Mouse (Mus musculus) liver, embryonic 13.5 days (tissue): ENCODE measurements at regions not wholly inside any gene's neighbourhood (a gene's known extent, or its start where the extent isn't known, plus 50 kb on each side); places are given as distances from the start of the nearest gene placed in this dataset.

ENCODE experiments used
- ATAC-seq: fragments of 200-750 bp; cut with Nextera tagmentation; 2 replicates; pipeline ENCODE4 v1.8.0; 2017; ENCODE audit warnings: low read depth, mild to moderate bottlenecking, moderate number of reproducible peaks, moderate library complexity
- DNase-seq: peaks from one replicate; pipeline ENCODE4 v3.0.0; 2022
- H3K27ac ChIP-seq: fragments of 300-500 bp; sonication (generic); 2 replicates; pipeline ENCODE4 v1.5.1; 2015; ENCODE audit warnings: moderate library complexity, mild to moderate bottlenecking, inconsistent platforms
- H3K27me3 ChIP-seq: fragments of 300-500 bp; sonication (generic); 2 replicates; pipeline ENCODE4 v1.6.1; 2015; ENCODE audit warnings: mild to moderate bottlenecking, inconsistent platforms
- H3K36me3 ChIP-seq: fragments of 300-500 bp; sonication (generic); 2 replicates; pipeline ENCODE4 v1.6.1; 2015; ENCODE audit warnings: mild to moderate bottlenecking, inconsistent platforms
- H3K4me1 ChIP-seq: fragments of 300-500 bp; sonication (generic); replicated peaks from 2 replicates; pipeline ENCODE4 v1.6.1; 2015; ENCODE audit warnings: inconsistent platforms
- H3K4me2 ChIP-seq: fragments of 300-500 bp; sonication (generic); 2 replicates; pipeline ENCODE4 v1.6.1; 2015; ENCODE audit warnings: inconsistent platforms, mild to moderate bottlenecking, moderate library complexity
- H3K4me3 ChIP-seq: fragments of 300-500 bp; sonication (generic); replicated peaks from 2 replicates; pipeline ENCODE4 v1.5.1; 2015; ENCODE audit warnings: mild to moderate bottlenecking, inconsistent platforms
- H3K9ac ChIP-seq: fragments of 300-500 bp; sonication (generic); 2 replicates; pipeline ENCODE4 v1.6.1; 2015; ENCODE audit warnings: mild to moderate bottlenecking, inconsistent platforms
- H3K9me3 ChIP-seq: fragments of 300-500 bp; sonication (generic); replicated peaks from 2 replicates; pipeline ENCODE4 v1.6.1; 2016; ENCODE audit warnings: inconsistent platforms
- WGBS: fragments of 180-500 bp; shearing (Covaris S2); methylation state at CpG from one replicate; pipeline ENCODE4 v1.1.7; 2015; ENCODE audit not compliant: insufficient replicate concordance; 5-methylcytosine and 5-hydroxymethylcytosine counted together

DNA sequence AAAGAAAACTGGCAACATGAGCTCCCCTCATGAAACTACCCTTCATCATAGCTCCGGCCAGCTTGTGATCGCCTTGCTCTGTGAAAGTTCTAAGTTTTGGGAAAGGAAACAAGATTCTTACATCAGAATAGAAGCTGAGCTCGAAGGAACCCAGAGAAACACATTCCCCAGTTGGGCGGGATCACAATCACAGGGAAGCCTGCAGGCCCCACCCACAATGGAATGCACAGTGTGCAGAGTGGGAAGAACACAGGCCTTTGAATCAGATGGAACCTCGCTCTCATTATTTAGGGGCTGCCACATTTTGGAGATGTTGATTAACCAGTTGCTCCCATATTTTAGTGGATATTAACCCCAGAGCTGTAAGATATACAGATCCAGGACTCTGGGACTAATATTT, 234.9 kb downstream of the Sox2 start:
- Histone ChIP-seq H3K9ac (no peak overlapping the region), H3K4me2 (no peak overlapping the region), H3K9me3 (no peaks in the 10 kb centered on the region), H3K4me3 (no peak overlapping the region), H3K36me3 (no peaks in the 10 kb centered on the region), H3K4me1 (no peaks in the 10 kb centered on the region), H3K27me3 (no peaks in the 10 kb centered on the region), H3K27ac (no peak overlapping the region)
- WGBS = 63% methylated on average over 5 of the region's 5 CpGs
- no peak for DNase-seq
- no peak for ATAC-seq

DNA sequence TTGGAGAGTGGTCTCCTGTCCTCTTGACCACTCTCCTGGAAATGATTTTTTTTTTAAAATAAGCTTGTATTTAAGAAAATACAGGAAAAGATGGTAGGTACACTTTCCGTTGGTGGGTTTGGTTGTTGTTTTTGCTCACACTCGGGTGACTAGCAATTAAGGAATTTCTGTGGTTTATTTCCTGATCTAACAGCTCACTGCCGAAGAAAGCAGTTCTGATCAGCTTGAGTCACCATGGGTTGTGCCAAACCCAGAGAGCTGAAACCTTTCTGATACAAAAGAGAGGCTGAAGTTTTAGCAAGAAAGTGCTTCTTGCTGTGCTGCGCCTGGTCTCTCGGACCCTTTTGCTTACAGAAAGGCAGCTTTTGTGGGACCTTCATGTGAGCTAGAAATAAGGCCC, 243.2 kb downstream of the Sox2 start:
- WGBS = 72% methylated on average over 5 of the region's 5 CpGs
- H3K27me3 ChIP-seq = no peaks in the 10 kb centered on the region

DNA sequence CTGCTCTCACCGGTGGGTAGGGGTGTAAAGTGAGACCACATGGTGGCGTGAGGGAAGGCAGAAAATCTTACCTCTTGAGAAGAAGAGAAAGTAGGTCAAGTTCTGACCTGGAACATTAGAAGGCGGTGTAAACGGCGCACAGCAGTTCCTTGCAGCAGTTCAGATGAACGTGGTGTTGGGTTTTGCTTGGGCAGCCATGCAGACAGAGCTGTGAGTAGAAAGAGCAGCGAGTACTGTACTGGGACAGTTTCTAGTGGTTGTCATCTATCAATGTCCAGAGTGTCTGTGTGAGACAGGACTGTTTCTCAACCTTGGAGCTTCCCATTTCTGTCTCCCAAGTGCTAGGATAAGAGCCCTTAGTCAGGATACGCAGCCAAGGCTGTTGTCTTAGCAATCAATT, 252.9 kb downstream of the Sox2 start:
- Histone ChIP-seq H3K4me1 (no peaks in the 10 kb centered on the region), H3K9me3 (no peaks in the 10 kb centered on the region; the same call in 1 of the 2 replicates), H3K9ac (no peak overlapping the region), H3K4me2 (no peak overlapping the region), H3K27me3 (no peaks in the 10 kb centered on the region), H3K4me3 (no peak overlapping the region), H3K36me3 (no peaks in the 10 kb centered on the region), H3K27ac (no peak overlapping the region)
- 60% methylated on average over 8 of the region's 8 CpGs for WGBS
- ATAC-seq (no peak), DNase-seq (no peak)

More for the DNA sequence above, 243.2 kb downstream of the Sox2 start:
- Histone ChIP-seq H3K36me3 (no peaks in the 10 kb centered on the region), H3K27ac (no peak overlapping the region), H3K9me3 (peaks cover 9% of the 10 kb centered on the region; the same call in 1 of the 2 replicates), H3K4me2 (no peak overlapping the region), H3K9ac (no peak overlapping the region), H3K4me3 (no peak overlapping the region), H3K4me1 (no peaks in the 10 kb centered on the region)
- no peak for ATAC-seq
- DNase-seq = no peak

DNA sequence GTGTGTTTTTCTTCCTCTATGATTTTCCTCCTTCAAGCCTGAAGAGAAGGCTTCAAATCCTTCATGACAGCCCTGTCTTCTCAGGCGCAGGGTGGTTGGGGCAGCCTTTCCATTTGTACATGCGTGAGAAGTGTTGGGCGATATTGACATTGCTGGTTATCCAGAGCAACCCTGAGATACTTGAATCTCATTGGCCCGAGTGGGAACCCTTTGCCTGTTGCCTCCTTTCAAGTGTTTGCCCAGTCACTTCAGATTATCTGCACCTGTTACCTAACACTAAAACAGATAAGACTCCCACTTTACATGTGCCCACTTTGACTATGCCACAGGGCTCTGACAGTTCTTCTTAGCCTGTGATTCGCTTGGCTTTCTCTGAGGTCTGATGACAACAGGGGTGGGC, 258.3 kb downstream of the Sox2 start:
- ATAC-seq = no peak
- Histone ChIP-seq H3K4me1 (no peaks in the 10 kb centered on the region), H3K9me3 (no peaks in the 10 kb centered on the region), H3K4me3 (no peak overlapping the region), H3K27me3 (no peaks in the 10 kb centered on the region), H3K36me3 (no peaks in the 10 kb centered on the region), H3K4me2 (no peak overlapping the region), H3K9ac (no peak overlapping the region), H3K27ac (no peak overlapping the region)
- DNase-seq = no peak
- WGBS = 63% methylated on average over 5 of the region's 5 CpGs

DNA sequence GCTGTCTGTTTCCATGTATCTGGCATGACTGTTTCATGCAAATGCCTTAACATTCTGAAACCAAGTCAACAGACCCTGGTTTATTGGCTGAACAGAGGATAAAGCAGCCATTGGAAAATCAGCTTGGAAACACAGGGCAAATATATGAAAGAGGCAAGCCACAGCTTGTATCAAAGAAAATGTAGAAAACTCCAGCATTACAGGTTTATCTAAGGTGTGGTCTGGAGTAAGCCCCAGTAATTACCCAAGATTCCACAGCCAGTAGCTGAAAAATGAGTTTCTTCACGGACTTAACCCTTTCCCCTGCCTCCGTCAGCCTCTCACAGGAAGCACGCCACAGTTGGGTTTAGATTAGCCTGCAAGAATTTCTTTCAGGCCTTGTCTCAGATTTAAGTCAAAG, 259.1 kb downstream of the Sox2 start:
- Histone ChIP-seq H3K9me3 (no peaks in the 10 kb centered on the region), H3K4me2 (no peak overlapping the region), H3K36me3 (no peaks in the 10 kb centered on the region), H3K4me1 (no peaks in the 10 kb centered on the region), H3K27me3 (no peaks in the 10 kb centered on the region), H3K9ac (no peak overlapping the region), H3K27ac (no peak overlapping the region), H3K4me3 (no peak overlapping the region)
- ATAC-seq (no peak), DNase-seq (no peak)
- 52% methylated on average over 3 of the region's 3 CpGs for WGBS

DNA sequence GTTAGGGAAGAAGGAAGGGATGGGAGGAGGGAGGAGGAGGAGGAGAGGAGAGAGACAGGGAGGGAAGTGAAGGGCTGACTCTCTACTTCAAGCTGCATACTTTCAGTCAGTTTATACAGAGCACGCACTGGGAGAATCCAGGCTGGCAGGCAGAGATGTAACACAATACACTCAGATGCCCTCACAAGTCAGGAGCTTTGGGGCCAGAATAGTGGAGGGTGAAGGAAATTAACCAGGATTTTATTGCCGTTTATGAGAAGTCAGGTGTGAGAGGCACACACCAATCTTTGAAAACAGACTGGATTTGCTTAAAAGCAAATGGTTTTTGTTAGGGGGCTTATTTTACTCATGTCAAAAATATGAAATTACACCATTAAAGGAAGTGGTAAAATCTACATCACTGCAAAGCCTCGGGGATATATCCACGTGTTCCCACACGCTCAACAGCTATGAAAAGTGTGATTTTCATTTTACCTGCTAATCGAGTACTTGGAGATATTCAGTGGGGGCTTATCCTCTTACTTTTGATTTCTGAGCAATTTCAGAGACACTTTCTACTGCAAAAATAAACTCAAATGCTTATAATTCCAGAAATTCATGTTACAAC, 268.2 kb downstream of the Sox2 start:
- H3K4me2 ChIP-seq = no peak overlapping the region
- no peaks in the 10 kb centered on the region for H3K9me3 ChIP-seq
- no peak for ATAC-seq
- H3K36me3 ChIP-seq = no peaks in the 10 kb centered on the region
- no peak overlapping the region for H3K9ac ChIP-seq
- H3K4me1 ChIP-seq = no peaks in the 10 kb centered on the region
- no peak overlapping the region for H3K4me3 ChIP-seq
- H3K27ac ChIP-seq = no peak overlapping the region
- DNase-seq = no peak
- H3K27me3 ChIP-seq = no peaks in the 10 kb centered on the region
- WGBS = 53% methylated on average over 6 of the region's 6 CpGs

DNA sequence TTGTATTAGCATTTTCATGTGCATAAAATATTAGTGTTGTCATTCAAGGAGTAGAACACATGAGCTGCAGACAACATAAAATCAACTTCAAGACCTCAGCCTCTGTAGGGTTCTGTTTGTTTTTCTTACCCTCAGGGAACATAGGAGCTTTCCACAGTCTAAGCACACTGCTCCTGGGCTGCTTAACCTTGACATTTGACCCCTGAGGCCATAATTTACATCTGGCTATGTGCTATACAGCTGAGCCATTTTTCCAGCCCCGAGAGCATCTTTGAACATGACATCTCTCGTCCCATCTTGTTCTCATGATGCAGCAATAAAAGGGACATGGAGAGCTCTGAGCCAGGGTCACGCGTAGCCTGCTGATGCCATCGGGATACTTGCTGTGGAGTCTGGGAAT, 270.3 kb downstream of the Sox2 start:
- Histone ChIP-seq H3K4me1 (no peaks in the 10 kb centered on the region), H3K9ac (no peak overlapping the region), H3K27me3 (no peaks in the 10 kb centered on the region), H3K9me3 (no peaks in the 10 kb centered on the region), H3K27ac (no peak overlapping the region), H3K36me3 (no peaks in the 10 kb centered on the region), H3K4me3 (no peak overlapping the region), H3K4me2 (no peak overlapping the region)
- WGBS = 72% methylated on average over 5 of the region's 5 CpGs
- no peak for DNase-seq
- no peak for ATAC-seq

DNA sequence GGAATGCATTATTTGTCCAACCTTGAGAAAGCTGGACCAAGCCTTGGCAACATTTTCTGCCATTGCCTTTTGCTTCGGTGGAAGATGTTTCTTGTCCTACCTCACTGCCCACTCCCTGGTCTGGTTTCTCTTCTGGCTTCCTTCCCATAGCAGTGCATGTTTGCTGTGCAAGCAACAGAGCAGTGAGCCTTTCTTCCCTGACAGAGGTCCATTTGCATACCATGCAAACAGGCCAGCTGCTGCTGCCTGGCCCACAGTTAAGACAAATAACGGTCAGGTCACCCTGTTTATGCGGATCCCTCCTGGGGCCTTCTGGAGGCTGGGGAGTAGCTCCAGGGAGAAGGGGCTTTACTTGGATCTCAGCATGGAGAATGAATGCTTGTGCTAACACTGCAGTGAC, 299.7 kb downstream of the Sox2 start:
- Histone ChIP-seq H3K9ac (no peak overlapping the region), H3K9me3 (no peaks in the 10 kb centered on the region), H3K27me3 (no peaks in the 10 kb centered on the region), H3K4me2 (no peak overlapping the region), H3K4me3 (no peak overlapping the region), H3K36me3 (no peaks in the 10 kb centered on the region), H3K4me1 (no peaks in the 10 kb centered on the region), H3K27ac (no peak overlapping the region)
- 31% methylated on average over 3 of the region's 3 CpGs for WGBS
- DNase-seq (no peak), ATAC-seq (no peak)

DNA sequence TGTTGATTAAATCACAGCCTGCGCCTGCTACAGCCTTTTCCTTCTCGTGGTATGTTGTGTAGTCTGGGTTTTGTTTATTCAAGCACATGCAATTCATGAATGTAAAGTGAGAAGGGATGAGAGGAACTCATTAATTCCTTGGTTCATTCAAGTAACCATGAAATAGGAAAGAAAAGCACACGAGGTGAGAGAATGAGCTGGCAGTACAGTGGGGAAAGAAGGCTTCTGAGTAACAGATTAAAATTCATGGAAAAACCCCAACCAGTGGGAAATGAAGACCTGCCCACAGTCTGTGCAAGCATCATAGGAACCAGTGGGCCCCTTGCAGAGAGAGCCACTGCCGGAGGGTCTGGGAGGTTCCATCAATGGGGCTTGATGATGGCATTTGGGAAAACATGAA, 306.0 kb downstream of the Sox2 start:
- DNase-seq = no peak
- no peaks in the 10 kb centered on the region for H3K4me1 ChIP-seq
- H3K36me3 ChIP-seq = no peaks in the 10 kb centered on the region
- H3K4me3 ChIP-seq = no peak overlapping the region
- no peaks in the 10 kb centered on the region for H3K9me3 ChIP-seq
- no peak overlapping the region for H3K4me2 ChIP-seq
- no peak overlapping the region for H3K9ac ChIP-seq
- H3K27me3 ChIP-seq = no peaks in the 10 kb centered on the region
- H3K27ac ChIP-seq = no peak overlapping the region
- ATAC-seq = no peak
- WGBS = 52% methylated on average over 4 of the region's 4 CpGs

DNA sequence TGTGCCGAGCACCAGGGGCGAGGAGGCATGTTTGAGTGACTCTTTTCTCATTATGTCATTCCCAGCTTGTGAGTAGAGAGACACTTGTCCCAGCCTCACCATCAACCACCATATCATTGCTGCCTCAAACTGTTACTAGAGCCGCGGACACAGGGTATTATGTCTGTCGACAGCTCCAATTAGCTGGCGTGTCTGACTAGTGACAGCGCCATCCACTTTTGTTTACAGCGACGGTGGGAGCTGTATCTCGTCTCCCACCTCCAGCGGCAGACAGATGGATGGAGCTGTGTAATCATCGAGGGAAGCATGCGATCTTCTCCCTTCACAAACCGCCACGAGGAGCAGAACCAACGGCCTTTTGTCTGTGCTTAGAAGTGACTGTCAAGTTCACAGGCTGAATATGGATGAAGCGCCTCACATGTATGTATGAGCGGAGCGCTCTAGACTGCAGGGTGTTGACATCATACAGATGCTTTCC, 308.9 kb downstream of the Sox2 start:
- DNase-seq = no peak
- Histone ChIP-seq H3K36me3 (no peaks in the 10 kb centered on the region), H3K9ac (no peak overlapping the region), H3K27me3 (no peaks in the 10 kb centered on the region), H3K9me3 (no peaks in the 10 kb centered on the region), H3K4me3 (no peak overlapping the region), H3K4me2 (no peak overlapping the region), H3K4me1 (no peaks in the 10 kb centered on the region), H3K27ac (no peak overlapping the region)
- 73% methylated on average over 19 of the region's 19 CpGs for WGBS
- no peak for ATAC-seq

DNA sequence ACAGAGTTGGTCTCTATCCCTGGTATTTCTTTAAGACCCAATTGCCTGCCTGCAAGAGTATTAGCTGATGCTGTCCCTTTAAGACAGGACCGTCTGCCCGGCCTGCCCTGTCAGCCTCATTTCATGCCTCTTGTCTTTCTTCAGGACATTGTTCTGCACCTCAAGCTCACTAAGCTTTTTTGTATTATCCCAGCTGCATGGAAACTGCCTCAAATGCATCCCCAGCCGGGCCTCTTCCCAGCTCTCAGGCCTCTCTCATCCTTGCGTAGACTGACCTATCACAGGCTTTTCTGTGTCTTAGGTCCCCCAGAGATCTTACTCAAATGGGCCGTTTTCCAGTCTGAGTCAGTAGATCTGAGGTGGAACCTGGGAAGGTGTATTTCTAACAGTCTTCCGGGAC, 316.2 kb downstream of the Sox2 start:
- Histone ChIP-seq H3K9ac (no peak overlapping the region), H3K4me2 (no peak overlapping the region), H3K4me3 (no peak overlapping the region), H3K36me3 (no peaks in the 10 kb centered on the region), H3K4me1 (no peaks in the 10 kb centered on the region), H3K27me3 (no peaks in the 10 kb centered on the region), H3K27ac (no peak overlapping the region), H3K9me3 (no peaks in the 10 kb centered on the region)
- DNase-seq (no peak), ATAC-seq (no peak)
- 60% methylated on average over 6 of the region's 6 CpGs for WGBS

DNA sequence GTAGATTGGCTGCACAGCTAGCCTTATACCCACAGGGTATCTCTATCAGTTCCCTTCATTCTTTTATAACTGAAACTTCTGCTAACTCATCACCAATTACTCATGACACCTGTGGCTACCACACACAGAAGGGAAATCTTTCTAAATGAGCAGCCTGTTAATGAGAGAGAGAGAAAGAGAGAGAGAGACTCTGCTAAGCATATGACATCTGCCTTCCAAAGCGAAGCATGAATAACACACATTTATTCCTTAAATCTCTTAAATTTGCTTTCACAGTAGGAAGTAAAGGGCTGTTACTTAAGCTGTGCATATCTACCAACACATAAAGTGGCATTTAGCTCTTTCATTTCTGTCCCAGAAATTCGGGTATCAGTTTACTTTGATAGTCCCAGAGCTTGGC, 317.7 kb downstream of the Sox2 start:
- no peak overlapping the region for H3K4me3 ChIP-seq
- ATAC-seq (no peak), DNase-seq (no peak)
- H3K36me3 ChIP-seq = no peaks in the 10 kb centered on the region
- no peaks in the 10 kb centered on the region for H3K27me3 ChIP-seq
- WGBS = 52% methylated on average over 2 of the region's 2 CpGs
- H3K9ac ChIP-seq = no peak overlapping the region
- H3K4me1 ChIP-seq = no peaks in the 10 kb centered on the region
- H3K4me2 ChIP-seq = no peak overlapping the region
- H3K27ac ChIP-seq = no peak overlapping the region
- no peaks in the 10 kb centered on the region for H3K9me3 ChIP-seq
